Mouse (Mus musculus) liver, adult (tissue): ENCODE data around the gene Cyp2u1.

Experiments used
- GATA4 ChIP-seq: IDR thresholded peaks from 2 replicates; pipeline ENCODE4 v1.6.1; 2014; ENCODE audit warnings: mild to moderate bottlenecking, low read length; ENCODE audit not compliant: insufficient replicate concordance

The Cyp2u1 gene

DNA sequence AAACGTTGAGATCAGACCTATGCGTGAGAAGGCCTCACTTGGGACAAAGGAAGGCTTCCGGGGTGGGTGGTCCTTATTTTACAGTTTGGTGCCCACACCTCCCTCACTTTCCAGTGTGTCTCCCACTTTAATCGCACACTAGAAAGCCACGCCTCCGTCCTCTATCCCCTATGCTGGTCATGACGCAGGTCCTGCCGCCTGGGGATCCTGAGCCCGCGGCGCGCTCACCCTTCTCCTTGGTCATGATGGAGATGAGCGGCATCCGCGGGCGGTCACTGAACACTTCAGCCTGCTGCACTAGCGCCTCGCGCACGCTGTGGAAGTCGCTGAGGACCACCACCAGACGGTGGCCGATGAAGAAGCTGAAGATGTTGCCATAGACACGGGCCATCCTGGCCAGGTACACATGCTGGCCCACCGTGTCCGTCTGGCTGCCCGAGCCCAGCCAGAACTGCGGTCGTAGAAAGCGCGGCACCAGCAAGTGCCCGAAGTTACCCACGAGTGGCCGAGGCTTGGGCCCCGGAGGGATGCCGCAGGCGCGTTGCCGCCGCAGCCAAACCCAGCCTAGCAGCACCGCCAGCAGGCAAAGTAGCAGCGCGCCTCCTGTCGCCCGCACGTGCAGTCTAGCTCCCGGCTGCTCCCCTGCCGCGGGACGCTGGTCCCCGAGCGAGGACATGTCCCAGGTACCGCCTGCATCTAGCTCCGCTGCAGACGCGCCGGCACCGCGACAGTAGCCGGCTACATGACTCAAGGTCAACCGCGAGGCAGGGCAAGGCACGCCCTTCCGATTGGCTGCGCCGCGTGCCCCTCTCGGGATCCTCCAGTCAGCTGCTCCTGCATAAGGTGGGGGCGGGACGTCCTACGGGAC lies at the start of gene Cyp2u1:
TSS of gene Cyp2u1 (minus strand) at position 776 of the 868 bp plus-strand sequence.
- TF ChIP-seq GATA4, result no peak

DNA sequence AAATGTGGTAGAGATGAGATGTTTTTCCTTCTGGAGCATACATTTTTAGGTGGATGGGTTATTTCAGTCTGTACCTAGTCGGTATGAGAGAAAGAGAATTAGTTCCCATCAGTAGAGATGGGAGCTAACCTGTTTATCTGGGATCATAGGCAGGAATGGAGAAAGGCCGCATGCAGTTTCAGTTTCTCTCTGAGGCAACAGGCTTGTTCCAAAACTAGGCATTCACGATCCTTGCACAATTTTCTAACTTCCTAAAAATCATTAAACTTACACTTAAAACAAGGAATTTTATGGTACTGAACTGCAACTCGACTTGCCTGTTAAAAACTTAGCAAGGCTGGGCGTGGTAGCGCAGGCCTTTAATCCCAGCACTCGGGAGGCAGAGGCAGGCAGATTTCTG lies 47.5 kb upstream of the Cyp2u1 start:
- no peak for TF ChIP-seq GATA4

DNA sequence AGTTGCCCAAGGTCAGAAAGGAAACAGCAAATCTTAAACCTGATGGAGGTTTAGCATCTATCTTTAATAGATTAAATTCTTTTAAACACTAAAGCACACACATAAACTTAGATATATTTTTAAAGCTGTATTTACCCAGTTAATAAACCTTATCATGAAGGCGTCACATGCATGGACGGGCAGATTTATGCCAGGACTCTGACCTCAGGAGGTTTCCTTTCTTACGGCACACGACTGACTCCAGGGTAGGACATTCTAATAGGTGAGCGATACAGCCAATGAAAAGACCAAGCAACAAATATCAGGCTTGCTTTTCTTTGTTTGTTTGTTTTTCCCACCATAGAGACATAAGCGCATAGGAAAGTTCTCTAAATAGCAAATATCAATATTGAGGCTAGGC lies 46.0 kb upstream of the Cyp2u1 start:
- no peak for TF ChIP-seq GATA4

DNA sequence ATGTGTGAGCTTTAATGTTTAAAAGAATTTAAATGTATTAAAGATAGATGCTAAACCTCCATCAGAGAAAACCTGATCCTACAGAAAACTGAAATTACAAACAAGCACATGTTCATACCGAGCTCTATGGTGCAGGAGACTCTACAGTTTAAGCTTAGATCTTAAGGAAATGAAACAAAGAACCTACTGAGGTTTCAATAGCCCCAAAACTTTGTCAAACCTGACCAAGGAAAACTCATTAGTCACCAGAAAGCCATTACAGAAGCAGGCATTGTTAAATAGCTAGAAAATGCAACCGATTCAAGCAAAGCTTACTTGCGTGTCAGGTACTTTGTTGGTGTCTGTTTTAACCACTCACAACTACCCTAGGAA lies 45.5 kb upstream of the Cyp2u1 start:
- no peak for TF ChIP-seq GATA4

DNA sequence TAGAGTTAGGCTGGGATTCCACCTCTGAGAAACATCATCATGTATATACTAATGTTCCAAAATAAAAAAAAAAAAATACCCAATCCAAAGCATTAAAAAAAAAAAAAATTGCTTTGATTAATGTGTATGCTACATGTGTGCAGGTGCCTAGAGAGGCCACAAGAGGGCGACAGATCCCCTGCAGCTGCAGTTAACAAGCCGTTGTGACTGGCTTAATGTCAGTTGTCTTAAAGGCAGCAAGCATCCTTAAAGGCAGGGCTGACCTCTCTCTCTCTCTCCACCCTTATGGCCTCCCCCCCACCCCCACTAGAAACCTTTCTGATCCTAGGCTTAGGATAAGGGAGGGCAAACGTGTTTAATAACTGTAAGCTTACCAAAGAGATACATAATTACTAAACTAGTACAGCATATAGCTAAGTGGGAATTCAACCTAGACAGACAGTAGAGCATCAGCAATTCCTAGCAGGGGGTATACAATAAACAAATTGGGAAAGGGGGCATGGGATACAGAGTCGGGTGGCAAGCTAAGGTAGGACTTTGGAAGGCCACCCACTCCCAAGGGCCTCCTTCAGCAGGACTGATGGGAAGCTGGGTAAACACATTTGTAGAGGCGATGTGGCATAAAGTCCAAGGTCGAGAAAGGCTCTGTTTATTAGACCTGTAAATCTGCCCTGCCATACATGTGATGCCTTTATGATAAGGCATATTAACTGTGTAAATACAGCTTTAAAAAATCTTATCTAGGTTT lies 45.0 kb upstream of the Cyp2u1 start:
- TF ChIP-seq GATA4, result no peak

DNA sequence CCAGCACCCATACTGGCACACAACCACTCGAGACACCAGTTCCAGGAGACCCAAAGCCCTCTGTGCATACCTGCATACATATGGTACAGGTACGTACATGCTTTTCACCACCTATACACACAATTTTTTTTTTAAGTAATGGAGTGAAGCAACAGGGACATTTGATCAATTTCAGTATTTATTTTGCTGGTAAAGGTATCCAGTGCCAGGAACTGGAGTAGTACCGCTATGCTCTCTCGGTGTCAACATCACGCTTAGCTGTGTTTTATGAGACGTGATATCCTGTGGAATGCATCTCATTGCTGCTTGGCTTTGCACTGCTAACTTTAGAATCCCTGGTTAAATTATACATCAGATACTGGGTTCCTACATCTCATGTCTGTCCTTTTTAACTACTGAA lies 42.9 kb upstream of the Cyp2u1 start:
- TF ChIP-seq GATA4, result no peak

DNA sequence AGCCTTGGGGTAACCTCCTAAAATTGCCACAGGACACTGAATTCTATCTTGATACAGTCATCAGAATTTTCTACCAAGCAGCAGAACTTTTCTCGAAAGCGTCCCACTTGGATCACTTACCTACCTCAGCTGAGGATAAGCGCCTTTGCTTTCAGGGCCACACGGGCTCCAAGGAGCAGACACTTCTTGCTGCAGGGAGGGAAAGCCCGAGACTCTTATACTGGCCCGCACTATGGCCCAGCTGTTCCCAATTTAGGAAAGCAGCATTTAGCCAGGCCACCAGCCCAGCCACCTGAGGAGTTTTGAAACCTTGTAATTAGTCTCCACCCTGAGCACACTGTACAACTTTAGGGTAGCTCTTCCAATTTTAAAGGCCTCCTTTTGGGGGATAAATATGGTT lies 40.3 kb upstream of the Cyp2u1 start:
- TF ChIP-seq GATA4, result no peak

DNA sequence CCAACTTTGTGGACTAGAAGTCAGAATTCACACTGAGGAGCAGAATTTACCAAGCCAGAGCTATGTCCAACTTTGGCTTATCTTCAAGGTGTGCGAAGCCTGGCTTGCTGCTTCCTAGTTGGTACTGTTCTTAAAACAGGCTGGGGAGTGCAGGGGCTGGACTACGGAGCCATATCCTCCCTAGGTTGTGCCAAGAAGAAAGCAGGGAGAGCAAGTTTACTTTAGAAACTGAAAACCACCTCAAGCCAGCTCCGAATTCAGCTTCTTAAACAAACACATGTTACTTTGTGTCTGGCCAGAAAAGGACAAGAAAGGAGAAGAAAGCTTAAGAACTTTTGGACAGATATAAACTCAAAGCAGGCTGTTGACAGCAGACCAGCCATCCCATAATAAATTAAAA lies 37.9 kb upstream of the Cyp2u1 start:
- no peak for TF ChIP-seq GATA4

DNA sequence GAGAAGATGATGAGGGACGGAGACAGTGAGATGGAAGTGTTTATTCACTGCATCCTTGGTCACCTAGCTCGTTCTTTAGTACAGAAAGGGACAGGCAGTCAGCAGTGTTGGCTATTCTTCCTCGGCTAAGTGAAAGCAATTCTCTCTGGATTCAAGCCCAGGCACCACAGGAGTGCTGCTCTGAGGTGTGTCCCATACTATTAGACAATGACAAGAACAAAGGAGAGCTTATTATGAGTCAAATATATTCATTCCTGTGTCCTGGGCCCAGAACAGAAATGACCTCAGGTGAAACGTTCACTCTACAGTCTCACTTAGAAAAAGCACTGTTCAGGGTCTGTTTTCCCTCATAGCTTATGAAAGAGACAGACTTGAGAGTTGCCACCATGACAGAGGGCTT lies 36.3 kb upstream of the Cyp2u1 start:
- no peak for TF ChIP-seq GATA4

DNA sequence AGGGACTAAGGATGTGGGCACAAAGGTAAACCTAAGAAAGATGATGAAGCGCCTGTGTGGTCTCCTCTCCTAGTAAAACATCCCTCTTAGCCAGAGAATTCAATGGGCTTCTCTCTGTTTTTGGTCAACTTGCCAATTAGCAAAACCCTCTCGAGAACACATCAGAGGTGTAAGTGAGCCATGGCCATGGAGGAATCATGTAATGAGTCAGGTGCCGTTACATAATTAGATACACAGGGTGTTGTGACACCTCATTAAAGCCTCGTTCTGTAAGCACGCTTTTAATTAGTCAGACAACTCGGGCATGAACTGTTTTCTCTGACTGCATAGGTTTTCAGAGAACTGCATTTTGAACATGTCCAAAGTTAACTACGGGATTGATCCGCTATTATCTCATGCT lies 33.6 kb upstream of the Cyp2u1 start:
- no peak for TF ChIP-seq GATA4

DNA sequence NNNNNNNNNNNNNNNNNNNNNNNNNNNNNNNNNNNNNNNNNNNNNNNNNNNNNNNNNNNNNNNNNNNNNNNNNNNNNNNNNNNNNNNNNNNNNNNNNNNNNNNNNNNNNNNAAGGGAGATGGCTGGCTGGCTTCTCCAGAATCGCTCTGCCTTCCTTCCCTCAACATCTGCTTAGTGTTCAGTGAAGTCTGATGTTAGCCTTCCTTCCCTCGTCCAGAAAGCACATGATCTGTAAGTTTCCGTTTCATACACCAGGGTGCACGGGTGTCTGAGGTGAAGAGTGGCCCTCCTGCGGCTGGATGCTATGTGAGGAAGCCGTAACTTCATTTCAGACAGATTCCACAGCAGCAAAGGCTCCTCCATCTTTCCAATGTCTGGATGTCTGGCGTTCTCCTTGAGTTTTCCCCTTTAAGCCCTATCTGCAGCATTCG lies 32.1 kb upstream of the Cyp2u1 start:
- TF ChIP-seq GATA4, result no peak

DNA sequence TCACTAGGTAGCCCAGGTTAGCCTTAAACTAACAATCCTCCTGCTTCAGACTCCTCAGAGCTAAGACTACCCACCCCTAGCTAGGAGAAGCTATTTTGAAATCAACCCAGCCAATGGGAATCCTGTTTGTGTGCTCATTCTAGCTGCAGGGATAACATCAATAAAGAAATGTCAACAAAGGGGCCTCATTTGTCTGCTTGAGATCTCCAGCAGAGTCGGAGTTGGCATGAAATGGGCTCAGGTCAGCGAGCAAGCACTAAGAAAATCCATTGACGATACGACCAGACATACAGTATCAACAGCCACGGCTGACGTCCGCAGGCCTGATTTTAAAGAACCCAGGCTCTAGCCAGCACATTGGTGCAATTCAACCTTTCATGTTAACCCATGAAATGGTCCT lies 24.2 kb upstream of the Cyp2u1 start:
- TF ChIP-seq GATA4, result no peak

DNA sequence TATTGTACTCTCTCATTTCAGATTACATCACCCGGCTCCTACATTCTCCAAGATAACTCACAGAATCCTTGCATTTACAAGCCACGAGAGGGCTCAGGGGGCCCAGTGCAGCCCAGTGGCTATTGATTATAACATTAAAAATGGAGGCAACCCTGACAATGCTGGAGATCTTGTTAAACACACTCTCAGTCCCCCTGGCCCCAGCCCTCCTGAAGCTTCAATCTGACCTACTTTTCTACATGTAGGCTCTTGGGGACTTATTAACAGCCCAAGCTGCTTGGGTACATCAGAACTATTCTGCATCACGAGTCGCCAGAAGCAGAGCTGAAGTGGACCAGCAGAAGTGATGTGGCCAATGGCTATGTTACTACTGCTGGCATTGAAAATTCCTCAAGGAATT lies 23.6 kb upstream of the Cyp2u1 start:
- no peak for TF ChIP-seq GATA4

DNA sequence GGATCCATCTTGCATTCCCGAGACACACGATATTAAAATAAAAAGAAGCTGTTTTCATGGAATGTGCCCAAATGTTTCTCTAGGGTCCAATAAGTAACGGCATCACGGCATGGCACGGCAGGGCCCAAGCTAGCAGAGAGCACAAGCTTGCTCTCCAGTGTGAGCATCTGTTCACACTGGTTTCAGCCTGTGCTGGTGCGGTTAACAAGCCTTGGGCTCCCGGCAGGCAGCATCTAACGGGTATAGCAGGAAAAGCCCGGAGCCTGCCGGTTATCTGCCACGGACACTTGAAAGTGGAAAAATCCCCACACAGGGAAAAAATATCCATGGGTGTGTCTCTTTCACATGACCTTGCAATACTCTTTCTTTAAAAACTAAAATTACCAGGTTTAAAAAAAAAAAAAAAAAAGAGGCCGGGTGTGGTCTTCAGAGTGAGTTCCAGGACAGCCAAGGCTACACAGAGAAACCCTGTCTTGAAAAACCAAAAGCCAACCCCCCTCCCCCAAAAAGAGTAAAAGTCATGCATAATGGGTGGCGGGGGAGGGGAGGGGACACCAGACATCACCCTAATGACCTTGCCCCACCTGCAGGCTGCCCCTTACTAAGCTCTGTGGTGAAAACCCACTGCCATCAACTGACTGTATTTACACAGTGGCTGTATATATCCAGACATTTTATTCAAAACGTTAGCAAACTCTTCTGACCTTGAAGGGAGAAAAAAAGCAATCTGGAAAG lies 19.2 kb upstream of the Cyp2u1 start:
- TF ChIP-seq GATA4, result no peak

DNA sequence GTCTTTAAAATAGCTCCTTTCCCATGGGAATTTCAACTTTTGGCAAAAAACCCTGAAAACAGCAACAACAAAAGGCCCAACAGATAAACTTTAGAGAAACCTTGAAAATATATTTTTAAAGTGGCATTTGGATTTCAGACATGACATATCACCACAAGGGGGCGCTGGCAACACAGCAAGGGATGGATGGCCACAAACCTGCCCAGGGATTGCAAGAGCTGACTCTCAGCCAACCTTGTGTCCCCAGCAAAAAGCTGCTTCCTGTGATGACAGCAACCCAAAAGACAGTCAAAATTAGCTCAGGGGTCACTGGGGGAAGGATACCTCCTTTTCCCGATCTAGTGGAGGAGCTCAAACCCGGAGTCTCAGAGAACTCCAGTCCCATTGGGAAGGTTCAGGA lies 17.2 kb upstream of the Cyp2u1 start:
- TF ChIP-seq GATA4, result no peak

DNA sequence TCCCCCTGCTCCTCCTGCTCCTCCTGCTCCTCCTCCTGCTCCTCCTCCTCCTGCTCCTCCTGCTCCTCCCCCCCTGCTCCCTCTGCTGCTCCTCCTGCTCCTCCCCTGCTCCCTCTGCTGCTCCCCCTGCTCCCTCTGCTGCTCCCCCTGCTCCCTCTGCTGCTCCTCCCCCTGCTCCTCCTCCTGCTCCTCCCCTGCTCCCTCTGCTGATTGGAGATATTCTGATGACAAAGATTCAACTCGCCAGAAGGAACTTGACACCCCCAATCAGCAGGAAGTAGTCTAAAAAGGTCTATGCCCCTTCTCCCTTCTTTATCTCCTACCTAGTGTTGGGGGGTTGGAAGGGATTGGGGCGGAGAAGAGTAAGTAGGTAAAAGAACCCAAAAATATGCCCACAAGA lies 15.2 kb upstream of the Cyp2u1 start:
- no peak for TF ChIP-seq GATA4
